Mouse (Mus musculus) naive thymus-derived CD4-positive, alpha-beta T cell, adult 2 months (primary cell): Measurements from ENCODE around the gene Hecw2.

Source experiments
- DNase-seq: peaks from one replicate; pipeline ENCODE4 v3.0.0-alpha.2; 2011; ENCODE audit warnings: low read depth

The Hecw2 gene

GRCm38 (mm10) chr1:53889806-53890205 is 305.2 kb downstream of the Hecw2 start:
- no peak for DNase-seq

- peak; percentile 53 for DNase-seq
These were observed 312.5 kb downstream of the Hecw2 start for GRCm38 (mm10) chr1:53882480-53882879.

GRCm38 (mm10) chr1:53875919-53876318 is 319.0 kb downstream of the Hecw2 start:
- peak; percentile 69 for DNase-seq

GRCm38 (mm10) chr1:53867316-53867715 is 327.7 kb downstream of the Hecw2 start:
- no peak for DNase-seq

GRCm38 (mm10) chr1:53866374-53866902 is 328.5 kb downstream of the Hecw2 start:
- no peak for DNase-seq

- no peak for DNase-seq
These were observed 330.9 kb downstream of the Hecw2 start for GRCm38 (mm10) chr1:53864046-53864445.

- no peak for DNase-seq
These were observed 334.4 kb downstream of the Hecw2 start for GRCm38 (mm10) chr1:53860611-53861010.

- no peak for DNase-seq
These were observed 335.8 kb downstream of the Hecw2 start for GRCm38 (mm10) chr1:53859175-53859574.

- DNase-seq: peak; percentile 58
These were observed 338.4 kb downstream of the Hecw2 start for GRCm38 (mm10) chr1:53856501-53857103.

- DNase-seq: no peak
These were observed 339.2 kb downstream of the Hecw2 start for GRCm38 (mm10) chr1:53855732-53856131.

GRCm38 (mm10) chr1:53852086-53852610 is 342.8 kb downstream of the Hecw2 start:
- DNase-seq: peak; percentile 72

- peak; percentile 92 for DNase-seq
These were observed 343.6 kb downstream of the Hecw2 start for GRCm38 (mm10) chr1:53851334-53851733.

- peak; percentile 76 for DNase-seq
These were observed 344.1 kb downstream of the Hecw2 start for GRCm38 (mm10) chr1:53850891-53851290.

GRCm38 (mm10) chr1:53846665-53847237 is 348.2 kb downstream of the Hecw2 start:
- DNase-seq: no peak

- DNase-seq: no peak
These were observed 349.1 kb downstream of the Hecw2 start for GRCm38 (mm10) chr1:53845854-53846253.

- peak; percentile 71 for DNase-seq
These were observed 349.9 kb downstream of the Hecw2 start for GRCm38 (mm10) chr1:53844914-53845612.

- DNase-seq: no peak
These were observed 350.6 kb downstream of the Hecw2 start for GRCm38 (mm10) chr1:53844122-53844913.

- DNase-seq: peak; percentile 66
These were observed 351.9 kb downstream of the Hecw2 start for GRCm38 (mm10) chr1:53843051-53843450.

- no peak for DNase-seq
These were observed 353.9 kb downstream of the Hecw2 start for GRCm38 (mm10) chr1:53841080-53841479.

GRCm38 (mm10) chr1:53839392-53839791 is 355.6 kb downstream of the Hecw2 start:
- no peak for DNase-seq

GRCm38 (mm10) chr1:53838182-53838859 is 356.6 kb downstream of the Hecw2 start:
- peak; percentile 55 for DNase-seq
